Mouse (Mus musculus) olfactory bulb, adult 2 months (tissue): Measurements from ENCODE around the gene Gm21973.

Experiments
- CTCF ChIP-seq: fragments of 200-500 bp; IDR thresholded peaks from 2 replicates; pipeline ENCODE4 v1.5.1; 2012; ENCODE audit warnings: low read depth, mild to moderate bottlenecking, low read length, moderate library complexity; ENCODE audit not compliant: insufficient read depth
- POLR2A ChIP-seq: fragments of 200-500 bp; IDR thresholded peaks from 2 replicates; pipeline ENCODE4 v1.6.1; 2012; ENCODE audit warnings: mild to moderate bottlenecking, low read depth, low read length, moderate library complexity; ENCODE audit not compliant: insufficient read depth

DNA sequence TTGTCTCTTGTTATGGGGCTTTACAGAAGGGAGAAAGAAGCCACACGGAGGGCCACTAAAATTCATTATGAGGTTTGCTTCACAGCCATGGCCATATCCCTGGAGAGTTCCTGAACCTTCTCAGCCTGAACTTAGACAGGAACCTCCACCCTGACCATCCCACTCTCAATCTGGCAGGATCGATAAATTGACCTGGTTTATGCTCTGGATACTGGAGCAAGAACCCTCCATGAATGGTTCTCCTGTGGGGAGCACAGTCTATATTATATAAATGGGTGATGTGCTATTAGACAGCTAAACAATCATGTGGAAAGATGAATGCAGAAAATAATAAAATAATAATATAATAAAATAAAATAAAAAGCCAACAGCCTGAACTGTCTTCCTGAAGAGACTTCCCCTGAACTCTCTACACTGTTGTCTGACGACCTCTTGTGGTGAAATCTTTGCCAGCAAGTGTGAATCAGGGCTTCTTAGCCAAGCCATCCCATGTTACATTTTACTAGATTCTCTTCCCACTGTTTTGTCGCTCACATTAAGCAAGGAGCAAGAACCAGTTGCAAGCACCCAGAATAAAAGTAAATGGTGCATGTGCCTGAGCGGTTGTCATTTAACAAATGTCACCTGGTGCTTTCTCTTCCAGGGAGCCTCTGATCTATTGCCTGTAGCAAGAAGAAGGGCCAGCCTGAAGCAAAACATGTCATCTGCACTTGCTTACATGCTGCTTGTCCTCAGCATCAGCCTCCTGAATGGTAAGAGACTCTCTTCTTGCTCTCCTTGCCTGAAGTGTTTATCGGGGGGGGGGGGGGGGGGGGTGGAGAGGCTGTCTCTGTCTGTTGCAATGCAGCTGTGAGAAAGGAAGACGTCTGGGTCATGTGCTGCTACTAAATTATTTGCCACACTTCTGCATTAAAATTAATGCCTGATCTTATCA lies 11.4 kb upstream of the Gm21973 start:
- TF ChIP-seq CTCF = no peak
- no peak for TF ChIP-seq POLR2A
